Mouse (Mus musculus) MEL (cell line): ENCODE data around the gene Syne2. TPM values are rescaled to one million over a fixed set of nuclear protein-coding genes. Genes with fewer than 3 reads are reported as not detected.

Experiments
- DNase-seq: peaks from one replicate; pipeline ENCODE4 v3.0.0; 2011; ENCODE audit warnings: low read depth, low spot score
- H3K27ac ChIP-seq: 2 replicates; pipeline ENCODE4 v1.5.1; 2012; ENCODE audit warnings: low read depth, mild to moderate bottlenecking, control low read depth, low read length, moderate library complexity; ENCODE audit not compliant: control insufficient read depth
- H3K27me3 ChIP-seq, 2 experiments: fragments of 150-350 bp in 1 of 2; sonication (generic) in 1 of 2; 2 replicates each; pipeline ENCODE4 v1.6.1; 2012; ENCODE audit warnings: low read length in 2 of 2, mild to moderate bottlenecking in 2 of 2, improper control_type of control experiment in 1 of 2, moderate library complexity in 1 of 2; ENCODE audit not compliant: insufficient read depth in 2 of 2, control insufficient read depth in 1 of 2
- H3K36me3 ChIP-seq, 2 experiments: 2 replicates each; pipeline ENCODE4 v1.6.1; 2012 to 2014; ENCODE audit warnings: low read length in 2 of 2, improper control_type of control experiment in 1 of 2, inconsistent platforms in 1 of 2, mild to moderate bottlenecking in 1 of 2; ENCODE audit not compliant: insufficient read depth in 2 of 2, control insufficient read depth in 1 of 2
- H3K4me1 ChIP-seq, 2 experiments: fragments of 150-350 bp in 1 of 2; sonication (generic) in 1 of 2; 2 replicates each; pipeline ENCODE4 v1.6.1; 2012; ENCODE audit warnings: low read length in 2 of 2, improper control_type of control experiment in 1 of 2, mild to moderate bottlenecking in 1 of 2; ENCODE audit not compliant: insufficient read depth in 2 of 2, control insufficient read depth in 1 of 2
- H3K4me3 ChIP-seq, 2 experiments: fragments of 150-350 bp in 1 of 2; sonication (generic) in 1 of 2; 2 replicates each; pipeline ENCODE4 v1.5.1; 2012; ENCODE audit warnings: low read depth in 2 of 2, low read length in 2 of 2, mild to moderate bottlenecking in 2 of 2, moderate library complexity in 2 of 2, control low read depth in 1 of 2, improper control_type of control experiment in 1 of 2; ENCODE audit not compliant: control insufficient read depth in 1 of 2, insufficient read depth in 1 of 2
- H3K79me2 ChIP-seq: 2 replicates; pipeline ENCODE4 v1.6.1; 2012; ENCODE audit warnings: mild to moderate bottlenecking, low read length, moderate library complexity; ENCODE audit not compliant: control insufficient read depth, poor library complexity, insufficient read depth
- H3K9ac ChIP-seq: 2 replicates; pipeline ENCODE4 v1.6.1; 2012; ENCODE audit warnings: low read depth, mild to moderate bottlenecking, control low read depth, low read length, moderate library complexity; ENCODE audit not compliant: control insufficient read depth, poor library complexity, severe bottlenecking
- H3K9me3 ChIP-seq: fragments of 150-350 bp; sonication (generic); replicated peaks from 2 replicates; pipeline ENCODE4 v1.6.1; 2012; ENCODE audit warnings: mild to moderate bottlenecking, low read length, improper control_type of control experiment, moderate library complexity; ENCODE audit not compliant: insufficient read depth
- BHLHE40 ChIP-seq: IDR thresholded peaks from 2 replicates; pipeline ENCODE4 v1.6.1; 2012; ENCODE audit warnings: low read depth, mild to moderate bottlenecking, inconsistent platforms, low read length, improper control_type of control experiment, borderline replicate concordance
- CHD2 ChIP-seq: IDR thresholded peaks from 2 replicates; pipeline ENCODE4 v1.6.1; 2011; ENCODE audit warnings: low read length, improper control_type of control experiment
- CTCF ChIP-seq, 3 experiments: IDR thresholded peaks in 2 of 3; conservative IDR thresholded peaks in 1 of 3; 2 replicates each; pipeline ENCODE4 v1.5.1; 2011 to 2012; ENCODE audit warnings: low read length in 3 of 3, low read depth in 2 of 3, mild to moderate bottlenecking in 2 of 3, improper control_type of control experiment in 1 of 3, inconsistent platforms in 1 of 3, mixed read lengths in 1 of 3, moderate library complexity in 1 of 3; ENCODE audit not compliant: control insufficient read depth in 1 of 3, insufficient read depth in 1 of 3, poor library complexity in 1 of 3, severe bottlenecking in 1 of 3
- ELF1 ChIP-seq: IDR thresholded peaks from 2 replicates; pipeline ENCODE4 v1.6.1; 2014; ENCODE audit warnings: low read depth, mild to moderate bottlenecking, inconsistent platforms, low read length, improper control_type of control experiment, moderate library complexity
- MEF2A ChIP-seq: IDR thresholded peaks from 2 replicates; pipeline ENCODE4 v1.6.1; 2014; ENCODE audit warnings: low read depth, mild to moderate bottlenecking, inconsistent platforms, low read length, improper control_type of control experiment; ENCODE audit not compliant: poor library complexity, insufficient replicate concordance, severe bottlenecking; ENCODE audit errors: extremely low read depth
- MYB ChIP-seq: IDR thresholded peaks from 2 replicates; pipeline ENCODE4 v1.6.1; 2011; ENCODE audit warnings: mild to moderate bottlenecking, low read depth, low read length, improper control_type of control experiment
- RAD21 ChIP-seq: IDR thresholded peaks from 2 replicates; pipeline ENCODE4 v1.6.1; 2011; ENCODE audit warnings: mild to moderate bottlenecking, low read depth, low read length, improper control_type of control experiment
- SMC3 ChIP-seq: IDR thresholded peaks from 2 replicates; pipeline ENCODE4 v1.6.1; 2011; ENCODE audit warnings: low read depth, low read length, improper control_type of control experiment
- TCF12 ChIP-seq: IDR thresholded peaks from 2 replicates; pipeline ENCODE4 v1.6.1; 2014; ENCODE audit warnings: low read depth, mild to moderate bottlenecking, inconsistent platforms, low read length, improper control_type of control experiment, moderate library complexity
- USF2 ChIP-seq, 2 experiments: IDR thresholded peaks; 2 replicates each; pipeline ENCODE4 v1.6.1; 2011 to 2012; ENCODE audit warnings: improper control_type of control experiment in 2 of 2, low read length in 2 of 2, borderline replicate concordance in 1 of 2, inconsistent platforms in 1 of 2, low read depth in 1 of 2, mild to moderate bottlenecking in 1 of 2; ENCODE audit not compliant: insufficient read depth in 1 of 2
- ZC3H11A ChIP-seq: IDR thresholded peaks from 2 replicates; pipeline ENCODE4 v1.6.1; 2012; ENCODE audit warnings: low read depth, mild to moderate bottlenecking, inconsistent platforms, low read length, improper control_type of control experiment
- ZMIZ1 ChIP-seq: IDR thresholded peaks from 2 replicates; pipeline ENCODE4 v1.6.1; 2012; ENCODE audit warnings: low read depth, mild to moderate bottlenecking, inconsistent platforms, low read length, improper control_type of control experiment, moderate library complexity
- polyA plus RNA-seq, 2 experiments: library from polyadenylated mRNA; stranded (reverse) in 1 of 2; unstranded in 1 of 2; fragments of >175 nt in 1 of 2; fragments of >200 nt in 1 of 2; gene quantifications; 2 replicates each; pipeline versions ENCODE4 v1.2.1 to v1.2.4; 2012; ENCODE audit warnings: low replicate concordance in 2 of 2, low read depth in 1 of 2; ENCODE audit not compliant: insufficient read length in 2 of 2, insufficient read depth in 1 of 2, missing spikeins in 1 of 2
- total RNA-seq: library from RNA; depleted of rRNA; stranded (reverse); fragments of 300-350 nt; gene quantifications from 2 replicates; pipeline ENCODE4 v1.2.3, GENCODE M21; 2012

The Syne2 gene
- total and polyA plus RNA-seq, 3 experiments = 0.06 to 0.15 TPM; not detected in 1

DNA sequence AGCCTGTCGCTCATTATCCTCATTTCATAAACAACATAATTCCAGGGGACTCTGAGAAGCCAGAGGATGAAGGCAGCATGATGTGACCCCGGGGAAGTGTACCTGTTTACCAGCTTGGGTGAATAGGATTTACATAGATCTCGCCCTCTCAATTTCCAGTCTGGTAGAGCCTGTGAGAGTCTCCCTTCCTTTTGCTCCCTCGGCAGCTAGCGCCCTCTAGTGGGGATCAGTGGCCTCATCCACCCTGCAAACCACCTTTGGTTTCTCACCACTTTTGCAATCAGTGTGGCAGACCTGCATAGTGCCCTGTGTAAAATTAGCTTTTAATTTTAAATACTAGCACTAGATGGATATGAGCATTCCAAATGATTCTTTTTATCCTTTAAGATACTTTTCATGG, 133.4 kb downstream of the Syne2 start:
- Histone ChIP-seq H3K4me1 (no peaks in the 10 kb centered on the region), H3K36me3 (no peaks in the 10 kb centered on the region), H3K9ac (no peak overlapping the region), H3K9me3 (no peaks in the 10 kb centered on the region), H3K27ac (no peak overlapping the region), H3K79me2 (no peaks in the 10 kb centered on the region), H3K27me3 (no peaks in the 10 kb centered on the region; a peak in 1 of 4 replicates), H3K4me3 (no peak overlapping the region)
- DNase-seq = peak; percentile 61
- TF ChIP-seq SMC3 (peak; percentile 83), CTCF (IDR thresholded peaks at IDR 0.05 in 2 of 3, conservative IDR thresholded peaks at IDR 0.05 in 1 of 3; ENCODE audit: control insufficient read depth in 1 of 3, insufficient read depth in 1 of 3, low read depth in 2 of 3, low read length in 3 of 3, poor library complexity in 1 of 3, severe bottlenecking in 1 of 3) (peak; percentile 82 to 93 (median 87)), ZC3H11A (peak; percentile 53), MEF2A (no peak), ZMIZ1 (no peak), BHLHE40 (no peak), USF2 (IDR thresholded peaks at IDR 0.05; ENCODE audit: borderline replicate concordance in 1 of 2, insufficient read depth in 1 of 2, low read depth in 1 of 2, low read length in 2 of 2) (no peak), RAD21 (peak; percentile 69)

DNA sequence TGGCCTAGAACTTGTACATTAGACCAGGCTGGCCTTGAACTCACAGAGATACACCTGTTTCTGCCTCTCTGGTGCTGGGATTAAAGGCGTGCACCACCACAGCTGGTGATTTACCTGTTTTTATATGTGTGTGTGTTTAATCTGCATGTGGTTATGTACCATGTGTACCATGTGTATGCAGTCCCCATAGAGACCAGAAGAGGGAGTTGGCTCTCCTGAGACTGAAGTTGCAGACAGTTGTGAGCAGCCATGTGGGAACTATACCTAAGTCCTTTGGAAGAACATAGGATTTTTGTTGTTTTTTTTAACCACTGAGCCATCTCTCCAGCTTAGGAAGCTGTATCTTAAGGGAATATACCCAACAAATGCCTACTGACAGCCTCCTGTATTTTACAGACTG, 134.1 kb downstream of the Syne2 start:
- TF ChIP-seq CTCF (IDR thresholded peaks at IDR 0.05 in 2 of 3, conservative IDR thresholded peaks at IDR 0.05 in 1 of 3; ENCODE audit: control insufficient read depth in 1 of 3, insufficient read depth in 1 of 3, low read depth in 2 of 3, low read length in 3 of 3, poor library complexity in 1 of 3, severe bottlenecking in 1 of 3) = peak in 1 of 3 experiments; percentile 11; a peak in 2 of 6 replicates
- TF ChIP-seq ELF1 = no peak
- DNase-seq = peak; percentile 10
- Histone ChIP-seq H3K4me1 (no peaks in the 10 kb centered on the region), H3K9me3 (no peaks in the 10 kb centered on the region), H3K4me3 (no peak overlapping the region), H3K36me3 (no peaks in the 10 kb centered on the region), H3K27ac (no peak overlapping the region), H3K27me3 (no peaks in the 10 kb centered on the region; a peak in 1 of 4 replicates), H3K9ac (no peak overlapping the region), H3K79me2 (no peaks in the 10 kb centered on the region)

DNA sequence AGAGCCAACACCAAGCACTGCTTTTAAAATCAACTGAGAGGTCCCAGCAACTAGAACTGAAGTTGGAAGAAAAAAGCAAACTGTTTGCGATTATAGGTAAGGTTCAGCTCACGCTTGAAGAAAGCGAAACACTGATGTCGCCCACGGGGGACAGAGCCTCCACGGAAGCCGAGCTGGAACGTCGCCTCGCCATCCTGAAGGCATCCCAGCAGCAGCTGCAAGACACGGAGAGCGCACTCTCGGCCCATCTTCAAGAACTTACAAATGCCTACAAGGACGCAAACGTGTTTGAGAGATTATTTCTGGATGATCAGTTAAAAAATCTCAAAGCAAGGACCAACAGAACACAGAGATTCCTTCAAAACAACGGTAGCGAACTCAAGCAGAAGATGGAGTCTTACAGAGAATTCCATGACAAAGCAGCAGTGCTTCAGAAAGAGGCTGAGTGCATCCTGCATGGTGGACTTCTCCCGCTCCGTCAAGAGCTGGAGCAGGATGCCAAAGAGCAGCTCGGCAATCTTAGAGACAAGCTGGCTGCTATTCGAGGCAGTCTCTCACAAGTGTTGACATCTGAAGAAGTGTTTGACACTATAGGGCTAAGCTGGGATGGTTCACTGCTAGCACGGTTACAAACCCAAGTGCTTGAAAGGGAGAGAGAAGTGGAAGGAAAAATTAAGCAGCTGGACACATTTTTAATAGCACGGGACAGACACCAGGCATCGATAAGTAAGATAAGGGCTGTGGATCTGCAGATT, 148.7 kb downstream of the Syne2 start:
- DNase-seq = no peak
- H3K27ac ChIP-seq = no peak overlapping the region
- TF ChIP-seq MYB (no peak), CHD2 (no peak), ZC3H11A (no peak), TCF12 (no peak)
- no peaks in the 10 kb centered on the region for H3K79me2 ChIP-seq
- H3K9ac ChIP-seq = no peak overlapping the region
- no peaks in the 10 kb centered on the region for H3K9me3 ChIP-seq
- H3K36me3 ChIP-seq = no peaks in the 10 kb centered on the region
- no peak overlapping the region for H3K4me3 ChIP-seq
- no peaks in the 10 kb centered on the region for H3K4me1 ChIP-seq
- H3K27me3 ChIP-seq = peaks cover 4 to 9% of the 10 kb centered on the region in 2 experiments
